Mouse (Mus musculus): Measurements from ENCODE around the gene Ctu2.

Ctu2 gene

GRCm38 (mm10) chr8:122475580-122476320 is at the start of gene Ctu2, which contains the start of gene Rnf166:
Gene Ctu2, plus strand, starts transcription at chr8:122476143.
Gene Rnf166, minus strand, starts transcription at chr8:122476064.
- DNase-seq = peak; percentile 89

GRCm38 (mm10) chr8:122426145-122426544 is 49.8 kb upstream of the Ctu2 start:
- no peak for DNase-seq

GRCm38 (mm10) chr8:122427607-122428006 is 48.3 kb upstream of the Ctu2 start:
- no peak for DNase-seq

GRCm38 (mm10) chr8:122428163-122428562 is 47.8 kb upstream of the Ctu2 start:
- no peak for DNase-seq

- DNase-seq = no peak
Measured at GRCm38 (mm10) chr8:122430058-122430636, 45.8 kb upstream of the Ctu2 start.

GRCm38 (mm10) chr8:122430646-122431045 is 45.3 kb upstream of the Ctu2 start:
- no peak for DNase-seq

GRCm38 (mm10) chr8:122431694-122432442 is 44.1 kb upstream of the Ctu2 start:
- DNase-seq = no peak

- DNase-seq = no peak
Measured at GRCm38 (mm10) chr8:122432443-122433268, 43.3 kb upstream of the Ctu2 start, which contains the start of gene Cyba. Gene Cyba, minus strand, starts transcription at chr8:122432930.

- no peak for DNase-seq
Measured at GRCm38 (mm10) chr8:122433269-122433905, 42.6 kb upstream of the Ctu2 start.

GRCm38 (mm10) chr8:122435375-122435774 is 40.6 kb upstream of the Ctu2 start:
- DNase-seq = no peak

- no peak for DNase-seq
Measured at GRCm38 (mm10) chr8:122436146-122436545, 39.8 kb upstream of the Ctu2 start.

GRCm38 (mm10) chr8:122436586-122437125 is 39.3 kb upstream of the Ctu2 start:
- DNase-seq = no peak

- DNase-seq = no peak
Measured at GRCm38 (mm10) chr8:122437708-122438331, 38.1 kb upstream of the Ctu2 start.

GRCm38 (mm10) chr8:122439336-122439735 is 36.6 kb upstream of the Ctu2 start:
- DNase-seq = peak; percentile 88

GRCm38 (mm10) chr8:122441326-122441725 is 34.6 kb upstream of the Ctu2 start:
- peak; percentile 48 for DNase-seq

- DNase-seq = peak; percentile 29
Measured at GRCm38 (mm10) chr8:122442356-122442755, 33.6 kb upstream of the Ctu2 start.

GRCm38 (mm10) chr8:122442781-122443180 is 33.2 kb upstream of the Ctu2 start:
- no peak for DNase-seq

- DNase-seq = peak; percentile 100
Measured at GRCm38 (mm10) chr8:122443262-122444006, 32.5 kb upstream of the Ctu2 start, which contains the start of gene Mvd. Gene Mvd, minus strand, starts transcription at chr8:122443422.

GRCm38 (mm10) chr8:122444058-122444748 is 31.7 kb upstream of the Ctu2 start:
- DNase-seq = peak; percentile 81

- peak; percentile 24 for DNase-seq
Measured at GRCm38 (mm10) chr8:122445203-122445602, 30.7 kb upstream of the Ctu2 start.

All from cerebellum, adult 9-11 months (tissue).